In genomic region chr8:113582180-113582975, GRCm38 (mm10) we compare ENCODE assay signal across 7 mouse cellular contexts. TPM values are rescaled to one million over a fixed set of nuclear protein-coding genes. Genes with fewer than 3 reads are reported as not detected.
DNase-seq lines count a peak whose midpoint lies in the region; ATAC-seq and TF ChIP-seq lines count a peak whose summit lies in the region.

No protein-coding gene starts in this region.

- no peak for TF ChIP-seq EP300 in CH12.LX (IDR thresholded peaks at IDR 0.05; ENCODE audit: low read length)

- no peak overlapping the region for H3K4me2 ChIP-seq in CH12.LX (ENCODE audit: insufficient read depth, low read depth, poor library complexity, severe bottlenecking)
- H3K4me2 ChIP-seq in embryonic facial prominence, embryonic 14.5 days (ENCODE audit: low read depth, low read length): peak overlapping the region; percentile 31; the same call in 1 of the 2 replicates
- H3K4me2 ChIP-seq in hindbrain, embryonic 13.5 days: 0 out of 2 replicates have a peak overlapping the region, but pooled peaks have one; percentile 21
- no peak overlapping the region for H3K4me2 ChIP-seq in midbrain, postnatal 0 days (ENCODE audit: low read depth, low read length, poor library complexity, severe bottlenecking)

- H3K4me3 ChIP-seq in CH12.LX (replicated peaks in 1 of 3; ENCODE audit: low read depth in 2 of 3, low read length in 2 of 3, poor library complexity in 1 of 3): no peak overlapping the region
- no peak overlapping the region for H3K4me3 ChIP-seq in embryonic facial prominence, embryonic 14.5 days (ENCODE audit: low read depth, low read length)
- no peak overlapping the region for H3K4me3 ChIP-seq in hindbrain, embryonic 13.5 days
- H3K4me3 ChIP-seq in midbrain, postnatal 0 days (ENCODE audit: low read depth, low read length): no peak overlapping the region

- H3K79me2 ChIP-seq in CH12.LX (replicated peaks; ENCODE audit: control insufficient read depth, extremely low read depth, insufficient read depth, poor library complexity, severe bottlenecking): no peaks in the 10 kb centered on the region

- no peak for DNase-seq in CH12.LX (ENCODE audit: extremely low read depth)
- DNase-seq in Muller cell, postnatal 12 days (ENCODE audit: inconsistent ontology term): peak; percentile 22
- DNase-seq in embryonic facial prominence, embryonic 14.5 days (ENCODE audit: low spot score): peak; percentile 81
- peak; percentile 18 to 23 for DNase-seq in left cerebral cortex, postnatal 36 days (ENCODE audit: low spot score in 2 of 2)
- peak; percentile 85 for DNase-seq in midbrain, postnatal 0 days (ENCODE audit: low spot score)
- DNase-seq in spleen, postnatal 4 days (ENCODE audit: low spot score in 2 of 2): no peak

- dilution Hi-C loops in CH12.LX (cut with MboI; ENCODE audit: extremely low pct_ligation_motif_present, extremely low pct_unique_long_range_greater_than_20kb, low sequenced_read_pairs): no loop called here

- TF ChIP-seq RAD21 in CH12.LX (IDR thresholded peaks at IDR 0.05; ENCODE audit: low read depth, low read length): peak; percentile 44

- in situ Hi-C loops in CH12.LX (cut with MboI; ENCODE audit: low pct_ligation_motif_present, low pct_unique_long_range_greater_than_20kb, low sequenced_read_pairs): no loop called here

- peak in 1 of 2 experiments; percentile 45; a peak in 2 of 4 replicates for TF ChIP-seq CTCF in CH12.LX (conservative IDR thresholded peaks at IDR 0.05 in 1 of 2, IDR thresholded peaks at IDR 0.05 in 1 of 2; ENCODE audit: low read depth in 2 of 2, low read length in 2 of 2)
- TF ChIP-seq CTCF in midbrain, postnatal 0 days (IDR thresholded peaks at IDR 0.05): peak; percentile 87

- H3K9me3 ChIP-seq in CH12.LX (replicated peaks; ENCODE audit: low read length): peaks cover 27% of the 10 kb centered on the region
- no peaks in the 10 kb centered on the region for H3K9me3 ChIP-seq in embryonic facial prominence, embryonic 14.5 days (ENCODE audit: control insufficient read depth, low read length)
- H3K9me3 ChIP-seq in hindbrain, embryonic 13.5 days: no peaks in the 10 kb centered on the region
- H3K9me3 ChIP-seq in midbrain, postnatal 0 days (ENCODE audit: low read length): no peaks in the 10 kb centered on the region

- H3K4me1 ChIP-seq in CH12.LX (ENCODE audit: control insufficient read depth in 1 of 2, insufficient read depth in 2 of 2): no peaks in the 10 kb centered on the region
- H3K4me1 ChIP-seq in embryonic facial prominence, embryonic 14.5 days (ENCODE audit: control insufficient read depth, insufficient read depth, low read length): peaks cover 5% of the 10 kb centered on the region; the same call in 1 of the 2 replicates
- peaks cover 15% of the 10 kb centered on the region for H3K4me1 ChIP-seq in hindbrain, embryonic 13.5 days (replicated peaks)
- H3K4me1 ChIP-seq in midbrain, postnatal 0 days (ENCODE audit: insufficient read depth, low read length): no peaks in the 10 kb centered on the region

- no peak overlapping the region for H3K9ac ChIP-seq in CH12.LX (ENCODE audit: insufficient read depth, low read depth)
- H3K9ac ChIP-seq in embryonic facial prominence, embryonic 14.5 days (ENCODE audit: low read depth, low read length): no peak overlapping the region
- no peak overlapping the region for H3K9ac ChIP-seq in hindbrain, embryonic 13.5 days
- H3K9ac ChIP-seq in midbrain, postnatal 0 days (replicated peaks; ENCODE audit: low read length, poor library complexity, severe bottlenecking): no peak overlapping the region

- peak; percentile 79; the same call in 1 of the 2 replicates for ATAC-seq in embryonic facial prominence, embryonic 14.5 days (ENCODE audit: low read depth)
- ATAC-seq in hindbrain, embryonic 13.5 days (ENCODE audit: low FRiP score): peak; percentile 71
- no peak for ATAC-seq in midbrain, postnatal 0 days (ENCODE audit: low FRiP score)

- no peaks in the 10 kb centered on the region for H3K36me3 ChIP-seq in CH12.LX (replicated peaks in 1 of 2; ENCODE audit: control insufficient read depth in 1 of 2, insufficient read depth in 1 of 2, low read length in 1 of 2)
- no peaks in the 10 kb centered on the region for H3K36me3 ChIP-seq in embryonic facial prominence, embryonic 14.5 days (ENCODE audit: control insufficient read depth, insufficient read depth, low read length)
- H3K36me3 ChIP-seq in hindbrain, embryonic 13.5 days: no peaks in the 10 kb centered on the region
- no peaks in the 10 kb centered on the region for H3K36me3 ChIP-seq in midbrain, postnatal 0 days (ENCODE audit: insufficient read depth, low read length)

- no peak for TF ChIP-seq POLR2A in CH12.LX (IDR thresholded peaks at IDR 0.05; ENCODE audit: low read depth, low read length)

- WGBS in embryonic facial prominence, embryonic 14.5 days: 16% methylated on average over 16 of the region's 16 CpGs
- WGBS in hindbrain, embryonic 13.5 days: 27% methylated on average over 16 of the region's 16 CpGs
- 26% methylated on average over 16 of the region's 16 CpGs for WGBS in midbrain, postnatal 0 days

- intact Hi-C loops in left cerebral cortex, postnatal 36 days (cut with DNase I): loop anchor here (1.0 to 10.0 kb wide), 4 partner anchors 608 to 1536 kb away; partner anchors contain the start of gene Cntnap4

- no peaks in the 10 kb centered on the region for H3K27me3 ChIP-seq in CH12.LX (replicated peaks)
- no peaks in the 10 kb centered on the region for H3K27me3 ChIP-seq in embryonic facial prominence, embryonic 14.5 days (replicated peaks; ENCODE audit: control insufficient read depth, insufficient read depth, low read length)
- no peaks in the 10 kb centered on the region for H3K27me3 ChIP-seq in hindbrain, embryonic 13.5 days
- H3K27me3 ChIP-seq in midbrain, postnatal 0 days (ENCODE audit: insufficient read depth, low read length): no peaks in the 10 kb centered on the region

- no peak overlapping the region for H3K27ac ChIP-seq in CH12.LX (ENCODE audit: insufficient read depth, low read depth)
- H3K27ac ChIP-seq in embryonic facial prominence, embryonic 14.5 days (replicated peaks; ENCODE audit: low read depth, low read length): no peak overlapping the region
- no peak overlapping the region for H3K27ac ChIP-seq in hindbrain, embryonic 13.5 days
- H3K27ac ChIP-seq in midbrain, postnatal 0 days (ENCODE audit: low read depth, low read length): no peak overlapping the region

TF ChIP-seq in CH12.LX, 34 proteins besides CTCF, POLR2A, EP300 and RAD21:
- TF ChIP-seq GABPA (IDR thresholded peaks at IDR 0.05; ENCODE audit: insufficient replicate concordance, low read depth, low read length) (no peak), SMC3 (IDR thresholded peaks at IDR 0.05; ENCODE audit: low read depth, low read length) (peak; percentile 31)

RNA-seq across cellular contexts. Expression of gene Mon1b, which starts 53.0 kb away (rescaled TPM):
- total RNA-seq in CH12.LX (2012; rRNA removed): 12.6 and 15.2 TPM in 2 replicates
- total RNA-seq in CH12.LX (2014; rRNA removed): 6.5 and 7.2 TPM in 2 replicates
- polyA plus RNA-seq in CH12.LX (2012; ENCODE audit: insufficient read length, low read depth): 14.7 and 17.1 TPM in 2 replicates
- 7.2 and 8.3 TPM in 2 replicates for polyA plus RNA-seq in embryonic facial prominence, embryonic 14.5 days (2014; fragmentation: Nextera tagmentation; extraction: Ambion mirVana)
- 10.7 and 10.9 TPM in 2 replicates for polyA plus RNA-seq in hindbrain, embryonic 13.5 days (2015; fragmentation: Nextera tagmentation; extraction: Ambion mirVana)
- total RNA-seq in left cerebral cortex, postnatal 36 days (2021): 10 to 100 TPM; 24.0 to 25.1 TPM
- total RNA-seq in midbrain, postnatal 0 days (2014; rRNA removed): 24.5 and 26.8 TPM in 2 replicates
- polyA plus RNA-seq in midbrain, postnatal 0 days (2015; fragmentation: Nextera tagmentation; extraction: Ambion mirVana): 9.6 TPM in 2 replicates

Comparison
In these comparisons a context has a peak if more than half of its experiments do, and no peak if none do; other contexts are left out.
1. DNase-seq: peak in Muller cell, postnatal 12 days (single experiment), embryonic facial prominence, embryonic 14.5 days (single experiment), left cerebral cortex, postnatal 36 days (2 of 2) and midbrain, postnatal 0 days (single experiment); none in CH12.LX (single experiment) and spleen, postnatal 4 days (0 of 2).
2. H3K4me2 ChIP-seq: peak in embryonic facial prominence, embryonic 14.5 days (single experiment) and hindbrain, embryonic 13.5 days (single experiment); none in CH12.LX (single experiment) and midbrain, postnatal 0 days (single experiment).